Mouse (Mus musculus): ENCODE data around the gene Fcgrt. TPM values are rescaled to one million over a fixed set of nuclear protein-coding genes. Genes with fewer than 3 reads are reported as not detected.

Gene Fcgrt
- polyA plus RNA-seq, 2 experiments from 2014 or later = 2.3 to 3.8 TPM

DNA sequence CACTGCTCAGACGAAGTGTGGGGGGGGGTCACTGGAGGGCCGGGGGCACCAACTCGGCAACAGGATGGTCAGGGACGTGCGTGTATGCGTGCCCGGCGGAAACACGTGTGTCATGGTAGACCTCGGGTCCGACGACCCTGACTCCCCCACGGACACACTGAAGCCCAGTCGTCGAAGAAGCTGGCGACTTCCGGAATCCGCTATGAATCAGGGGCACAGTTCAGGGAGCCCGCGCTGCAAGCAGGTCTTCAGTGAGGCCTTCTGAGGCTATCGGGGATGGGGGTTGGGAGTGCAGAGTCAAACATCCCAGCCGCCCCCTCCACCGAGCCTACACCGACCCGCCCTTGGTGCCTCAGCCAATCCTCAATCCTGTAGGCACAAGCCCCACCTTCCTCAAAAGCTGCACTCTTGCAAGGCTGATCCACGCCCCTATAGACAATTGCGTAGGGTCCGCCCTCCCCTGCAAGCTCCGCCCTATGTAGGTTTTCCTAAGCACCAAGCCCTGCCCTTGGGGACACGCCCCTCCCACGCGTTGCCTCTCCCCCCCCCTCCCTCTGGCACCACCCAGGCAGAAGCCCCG is 49.6 kb downstream of the Fcgrt start:
- peak; percentile 91 for ATAC-seq

DNA sequence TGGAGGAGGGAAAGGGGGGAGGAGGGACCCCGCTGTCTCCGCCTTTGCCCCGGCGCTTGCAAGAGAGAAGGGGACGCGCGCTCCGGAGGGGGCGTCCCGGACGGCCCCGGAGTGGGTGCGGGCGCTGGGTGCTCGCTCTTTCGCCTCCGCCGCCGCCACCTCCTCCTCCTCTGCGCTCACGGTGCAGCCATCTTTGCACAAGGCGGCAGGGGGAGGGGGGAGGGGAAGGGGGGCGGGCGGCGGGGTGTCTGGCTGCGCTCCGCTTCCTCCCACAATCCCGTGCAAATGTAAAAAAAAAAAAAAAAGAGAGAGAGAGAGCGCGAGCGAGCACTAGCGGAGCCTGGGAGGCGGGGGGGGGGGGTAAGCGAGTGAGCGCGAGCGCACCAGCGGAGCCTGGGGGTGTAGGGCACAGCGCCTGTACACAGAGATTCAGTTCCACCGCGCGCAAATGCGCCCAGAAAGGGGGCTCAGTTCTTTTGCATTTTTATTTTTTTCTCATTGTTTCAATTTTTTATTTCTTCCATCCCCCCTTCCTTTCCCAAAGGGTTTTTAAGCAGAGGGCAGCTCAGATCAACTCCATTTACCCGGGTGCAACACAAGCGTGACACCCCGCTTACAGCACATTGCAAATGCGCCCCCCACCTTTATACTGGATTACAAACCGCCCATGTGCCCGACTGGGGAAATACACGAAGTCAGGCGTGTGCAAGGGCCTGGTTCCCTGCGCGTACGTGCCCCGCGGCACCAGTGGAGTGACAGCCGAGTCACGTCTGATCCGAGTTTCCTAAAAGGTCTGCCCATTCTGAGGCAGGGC is 50.3 kb downstream of the Fcgrt start:
- peak; percentile 44 for ATAC-seq

DNA sequence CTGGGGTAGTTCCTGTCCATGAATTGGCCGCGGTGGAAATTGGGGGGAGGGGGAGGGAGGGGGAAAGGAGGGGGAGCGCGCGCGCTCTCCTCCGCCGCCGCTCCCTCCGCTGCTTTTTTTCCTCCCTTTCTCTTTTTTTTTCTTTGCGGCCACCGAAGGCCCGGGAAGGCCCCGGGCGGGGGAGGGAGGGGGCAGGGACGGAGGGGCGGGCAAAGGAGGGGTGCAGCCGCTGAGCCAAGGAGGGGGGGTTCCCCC is 50.9 kb downstream of the Fcgrt start, which contains the start of gene Prr12:
Prr12 (minus strand) TSS at position 20 of the 255 bp plus-strand sequence.
- ATAC-seq = no peak

DNA sequence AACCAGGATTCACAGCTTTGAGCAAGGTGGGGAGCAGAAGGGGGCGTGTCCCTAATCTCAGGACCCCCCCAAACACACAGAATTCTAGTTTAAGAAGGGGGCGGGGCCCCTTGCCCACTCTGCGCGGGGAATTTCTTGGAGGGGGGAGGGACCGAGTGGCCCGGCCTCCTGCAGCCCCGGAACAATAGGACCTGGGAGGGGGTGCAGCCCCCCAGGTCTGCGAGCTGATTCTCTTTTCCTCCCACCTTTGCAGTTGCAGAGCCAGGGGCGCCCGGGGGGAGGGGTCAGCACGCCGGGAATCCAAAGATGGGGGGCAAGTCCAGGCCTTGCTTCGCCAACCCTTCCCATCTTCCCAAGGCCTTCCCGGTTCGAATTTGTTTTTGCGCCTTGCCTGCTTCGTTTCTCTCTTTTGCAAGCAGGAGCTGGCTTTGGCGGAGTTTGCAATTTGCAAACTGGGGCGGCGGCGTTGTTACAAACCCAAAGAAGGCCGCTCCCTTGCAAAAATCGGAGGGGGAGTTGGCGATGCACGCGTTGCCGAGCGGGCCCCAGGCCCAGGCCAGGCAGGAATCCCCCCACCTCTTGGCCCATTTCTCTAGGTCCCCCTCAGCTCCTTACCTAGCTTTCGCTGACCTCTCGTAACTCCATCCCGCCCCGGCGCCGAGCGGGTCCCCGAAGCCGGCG is 51.3 kb downstream of the Fcgrt start:
- ATAC-seq = no peak

DNA sequence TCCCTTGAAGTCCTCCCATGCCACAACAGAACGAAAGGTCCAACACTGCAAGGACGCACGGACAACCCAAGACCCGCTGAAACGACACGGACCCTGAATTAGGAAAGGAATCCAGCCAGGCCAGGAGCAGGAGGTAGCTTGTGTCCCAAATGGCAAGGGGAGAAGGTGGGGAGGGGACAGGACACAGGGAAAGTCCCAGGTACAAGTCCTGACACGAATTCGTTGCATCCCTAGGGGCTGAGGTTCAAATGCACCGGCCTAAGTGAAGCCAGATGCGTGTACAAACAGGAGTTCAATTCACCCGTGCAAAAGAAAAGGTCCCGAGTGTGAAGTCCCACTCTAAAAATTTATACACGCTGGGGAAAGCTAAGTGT is 52.1 kb downstream of the Fcgrt start:
- ATAC-seq = no peak

DNA sequence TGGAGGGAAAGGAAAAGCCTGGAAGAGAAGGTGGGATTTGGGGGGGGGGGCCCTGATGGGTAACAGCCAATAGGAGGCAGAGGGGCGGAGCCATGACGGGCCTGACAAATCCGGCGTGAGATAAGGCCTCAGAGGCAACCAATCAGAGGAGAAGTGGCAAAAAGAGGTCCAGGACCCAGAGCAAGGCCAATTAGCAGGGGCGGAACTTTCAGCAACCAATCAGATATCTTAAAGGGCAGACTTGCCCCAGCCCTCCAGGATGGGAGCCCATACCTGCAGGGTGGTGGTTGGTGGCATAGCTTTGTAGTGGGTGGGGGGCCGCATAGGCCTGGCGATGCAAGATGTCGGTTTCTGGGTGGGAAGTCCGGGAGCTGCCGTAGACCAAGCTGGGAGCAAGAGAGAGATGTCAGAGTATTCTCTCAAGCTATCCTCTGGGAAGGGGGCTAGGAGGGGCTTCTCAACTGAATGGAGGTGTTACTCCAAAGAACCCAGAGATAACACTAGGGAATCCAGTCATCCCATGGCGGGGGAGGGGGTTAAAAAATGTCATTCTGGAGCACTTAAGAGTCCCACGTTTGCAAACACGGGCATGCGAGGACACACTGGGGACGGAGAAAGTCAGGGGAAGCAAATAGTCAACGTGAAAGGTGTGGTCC is 52.6 kb downstream of the Fcgrt start:
- no peak for ATAC-seq

DNA sequence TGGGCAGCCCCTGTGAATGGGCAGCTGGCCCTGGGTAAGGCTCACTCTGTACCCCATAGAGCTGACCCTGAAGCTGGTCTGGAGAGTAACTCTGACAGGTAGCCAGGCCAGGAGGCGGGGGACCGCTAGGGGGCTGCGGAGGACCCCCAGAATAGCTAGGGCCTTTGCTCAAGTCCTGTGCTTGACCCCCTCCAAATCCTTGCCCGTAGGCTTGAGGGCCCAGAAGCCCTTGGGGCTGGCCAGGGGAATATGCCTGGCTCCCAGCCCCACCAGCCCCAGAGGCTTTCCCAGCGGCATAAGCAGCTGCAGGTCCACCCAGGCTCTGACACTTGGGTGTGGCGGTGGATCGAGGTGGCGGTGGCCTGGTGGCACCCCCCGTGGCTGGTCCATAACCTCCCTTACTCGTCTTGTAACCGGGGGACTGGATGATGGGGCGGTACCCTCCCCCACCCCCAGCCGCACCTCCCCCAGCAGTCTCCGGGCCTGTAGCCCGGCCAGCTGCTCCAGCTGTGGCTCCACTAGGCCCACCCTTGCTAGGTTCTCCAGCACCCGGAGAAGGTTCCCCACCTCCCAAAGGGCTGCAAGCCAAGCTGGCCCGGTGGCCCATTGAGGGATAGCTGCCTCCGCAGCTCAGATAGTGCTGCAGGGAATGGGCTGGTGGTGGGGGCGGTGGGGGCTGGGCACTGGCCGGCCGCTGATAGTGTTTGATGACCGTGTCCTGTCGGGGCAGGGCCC is 54.6 kb downstream of the Fcgrt start:
- no peak for ATAC-seq

DNA sequence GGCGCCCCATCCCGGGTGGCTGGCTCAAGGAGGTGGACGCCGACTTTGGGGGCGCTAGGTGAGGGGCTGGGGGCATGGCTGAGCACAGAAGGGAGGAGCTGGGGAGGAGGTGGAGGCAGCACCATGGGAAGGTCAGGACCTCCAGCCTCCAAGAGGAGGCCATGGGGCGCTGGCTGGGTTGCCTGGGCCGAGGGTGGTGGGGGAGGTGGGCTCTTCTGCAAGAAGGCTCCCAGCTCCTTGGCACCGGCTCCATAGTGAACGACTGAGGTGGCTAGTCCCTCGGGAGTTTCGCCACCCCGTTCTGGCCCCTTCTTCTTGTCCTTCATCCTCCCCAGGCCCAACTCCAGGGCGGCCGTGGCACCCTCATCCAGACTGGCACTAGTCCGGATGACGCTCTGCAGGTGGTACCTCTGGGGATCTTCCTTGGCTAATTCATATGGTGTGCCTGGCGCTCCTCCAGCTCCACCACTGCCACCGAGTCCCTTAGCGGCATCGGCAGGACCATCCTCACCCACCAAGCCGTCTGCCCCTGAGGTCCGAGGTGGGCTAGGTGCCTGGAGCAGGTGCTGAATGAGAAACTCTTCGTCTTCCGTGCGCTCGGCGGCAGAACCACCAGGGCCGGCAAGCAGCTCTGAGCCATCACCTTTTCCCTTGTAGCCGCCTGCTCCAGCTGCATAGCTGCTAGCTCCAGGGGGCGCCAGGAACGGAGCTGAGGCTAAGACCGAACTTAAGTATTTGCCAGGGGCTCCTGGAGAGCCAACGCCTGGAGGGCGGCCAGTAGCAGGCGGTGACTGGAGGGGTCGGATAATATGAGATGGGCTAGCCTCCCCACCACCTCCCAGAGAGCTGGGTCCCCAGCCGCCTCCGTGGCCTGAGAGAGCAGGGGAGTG is 55.4 kb downstream of the Fcgrt start:
- ATAC-seq = no peak

DNA sequence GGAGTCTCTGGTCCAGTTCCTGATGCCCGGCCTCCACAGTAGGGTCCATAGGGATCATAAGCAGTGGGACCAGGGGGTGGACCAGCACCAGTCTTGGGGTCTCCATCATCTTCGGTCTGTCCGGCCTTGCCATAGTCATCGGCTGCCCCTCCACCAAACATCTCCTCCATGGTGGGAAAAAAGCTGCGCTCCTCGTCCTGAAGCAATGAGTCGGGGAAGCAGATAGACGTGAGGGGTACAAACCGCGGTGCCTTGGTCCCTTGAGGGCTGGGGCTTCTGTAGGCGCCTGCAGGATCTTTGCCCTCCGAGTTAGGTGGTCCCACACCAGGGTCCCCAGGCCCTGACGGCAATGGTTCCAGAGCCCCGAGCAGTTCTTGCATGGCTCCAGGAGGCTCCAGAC is 56.2 kb downstream of the Fcgrt start:
- no peak for ATAC-seq

DNA sequence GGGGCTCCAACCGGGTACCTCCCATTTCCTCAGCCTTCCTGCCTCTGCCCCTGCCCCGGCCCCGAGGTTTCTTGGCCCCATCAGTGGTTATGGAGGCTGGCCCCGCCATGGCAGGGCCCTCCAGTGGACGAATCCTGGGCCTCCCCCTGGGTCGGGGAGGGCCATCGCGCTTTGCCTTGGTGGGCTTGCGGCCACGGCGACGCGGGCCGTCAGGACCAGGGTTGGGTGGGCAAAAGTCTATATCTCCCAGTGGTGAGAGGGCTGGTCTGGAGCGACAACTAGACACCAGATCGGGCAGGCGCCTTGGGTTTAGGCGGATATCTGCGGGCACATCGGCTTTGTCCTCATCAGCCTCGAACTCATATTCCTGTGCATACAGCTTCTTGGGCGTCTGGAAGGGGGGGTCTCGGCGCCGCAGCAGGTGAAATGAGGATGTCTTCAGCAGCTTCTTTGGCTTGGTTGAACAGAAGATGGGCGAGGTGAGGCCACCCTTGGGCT is 56.7 kb downstream of the Fcgrt start:
- no peak for ATAC-seq

DNA sequence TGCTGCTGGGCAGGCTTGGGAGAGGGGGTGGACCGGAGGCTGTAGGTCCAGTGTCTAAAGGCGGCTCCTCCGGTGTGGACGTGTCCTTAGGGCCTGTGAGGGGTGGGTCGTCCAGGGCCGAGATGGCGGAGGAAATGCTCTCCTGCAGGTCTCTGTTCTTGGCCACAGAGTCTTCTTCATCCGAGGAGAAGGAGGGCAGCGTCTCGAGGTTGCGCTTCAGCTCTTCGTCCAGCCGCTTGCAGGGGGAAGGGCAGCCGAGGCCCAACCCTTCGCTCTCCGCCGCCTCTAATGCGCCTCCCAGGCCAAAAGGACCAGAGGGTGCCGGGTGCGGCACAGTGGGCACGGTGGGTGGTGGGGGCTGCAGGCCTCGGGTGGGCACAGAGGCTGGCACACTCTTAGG is 57.9 kb downstream of the Fcgrt start:
- no peak for ATAC-seq

DNA sequence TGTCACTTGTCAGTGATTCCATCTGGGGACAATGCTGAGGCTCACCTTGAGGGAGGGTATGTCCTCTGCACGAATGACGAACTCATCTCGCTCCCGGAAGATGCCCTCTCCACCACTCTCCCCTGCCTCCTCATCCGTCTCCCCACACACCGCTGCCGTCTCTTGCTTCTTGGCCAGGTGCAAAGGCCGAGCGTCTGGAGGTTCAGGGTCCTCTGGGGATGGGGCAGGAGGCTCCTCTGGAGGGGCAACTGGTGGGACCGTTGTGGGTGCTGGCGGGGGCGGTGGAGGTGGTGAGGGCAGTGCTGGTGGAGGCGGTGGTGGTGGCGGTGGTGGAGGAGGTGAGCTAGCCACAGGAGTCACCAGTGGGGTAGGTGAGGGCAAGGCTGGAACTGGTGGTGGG is 60.3 kb downstream of the Fcgrt start:
- ATAC-seq = no peak

Other genes starting within 250 kb of the Fcgrt start
- 10 to 100 TPM; 45.0 to 74.3 TPM for gene Pnkp, start 246.7 kb downstream of the Fcgrt start, polyA plus RNA-seq (2017; shearing (Covaris generic))
- gene Ptov1, start 234.1 kb downstream of the Fcgrt start, polyA plus RNA-seq (2017; shearing (Covaris generic)) = 1 to 10 TPM; 1.1 to 3.9 TPM
- 10 to 100 TPM in 1 of 2 experiments, 1 to 10 TPM in 1; 9.1 to 10.9 TPM for gene Med25, start 211.1 kb downstream of the Fcgrt start, polyA plus RNA-seq (2017; shearing (Covaris generic))
- 10 to 100 TPM in 1 of 2 experiments, 1 to 10 TPM in 1; 9.2 to 17.5 TPM for gene Fuz, start 207.8 kb downstream of the Fcgrt start, polyA plus RNA-seq (2017; shearing (Covaris generic))
- 1 to 10 TPM; 6.2 to 7.4 TPM for gene Ap2a1, start 174.4 kb downstream of the Fcgrt start, polyA plus RNA-seq (2017; shearing (Covaris generic))
- gene Tsks, start 160.6 kb downstream of the Fcgrt start, polyA plus RNA-seq (2017; shearing (Covaris generic)) = not detected
- under 1 TPM; 0.36 to 0.92 TPM for gene Cpt1c, start 129.0 kb downstream of the Fcgrt start, polyA plus RNA-seq (2017; shearing (Covaris generic))
- 100 to 1,000 TPM in 1 of 2 experiments, 10 to 100 TPM in 1; 39.7 to 114 TPM for gene Prmt1, start 117.3 kb downstream of the Fcgrt start, polyA plus RNA-seq (2017; shearing (Covaris generic))
- gene Irf3, start 106.2 kb downstream of the Fcgrt start, polyA plus RNA-seq (2017; shearing (Covaris generic)) = 100 to 1,000 TPM; 117 to 147 TPM
- 10 to 100 TPM; 23.6 to 30.1 TPM for gene Bcl2l12, start 105.1 kb downstream of the Fcgrt start, polyA plus RNA-seq (2017; shearing (Covaris generic))
- 1 to 10 TPM; 7.0 to 9.3 TPM for gene Scaf1, start 87.5 kb downstream of the Fcgrt start, polyA plus RNA-seq (2017; shearing (Covaris generic))
- gene Rras, start 85.9 kb downstream of the Fcgrt start, polyA plus RNA-seq (2017; shearing (Covaris generic)) = 1 to 10 TPM; 2.0 to 3.9 TPM
- gene Prr12, start 51.0 kb downstream of the Fcgrt start, polyA plus RNA-seq (2017; shearing (Covaris generic)) = 10 to 100 TPM; 10.8 to 10.9 TPM
- gene Nosip, start 41.4 kb downstream of the Fcgrt start, polyA plus RNA-seq (2017; shearing (Covaris generic)) = 100 to 1,000 TPM; 158 to 199 TPM
- 1 to 10 TPM; 1.7 to 2.8 TPM for gene Prrg2, start 41.2 kb downstream of the Fcgrt start, polyA plus RNA-seq (2017; shearing (Covaris generic))
- 10 to 100 TPM in 1 of 2 experiments, 1 to 10 TPM in 1; 7.6 to 66.3 TPM for gene Rcn3, start 11.6 kb downstream of the Fcgrt start, polyA plus RNA-seq (2017; shearing (Covaris generic))
- gene Rps11, start 20.6 kb upstream of the Fcgrt start, polyA plus RNA-seq (2017; shearing (Covaris generic)) = 1,000 to 10,000 TPM; 3,755 to 5,441 TPM
- gene Rpl13a, start 24.9 kb upstream of the Fcgrt start, polyA plus RNA-seq (2017; shearing (Covaris generic)) = 1,000 to 10,000 TPM; 5,632 to 7,602 TPM
- gene Gm45713, start 32.4 kb upstream of the Fcgrt start, polyA plus RNA-seq (2017; shearing (Covaris generic)) = not detected
- 10 to 100 TPM; 89.0 to 91.7 TPM for gene Flt3l, start 32.6 kb upstream of the Fcgrt start, polyA plus RNA-seq (2017; shearing (Covaris generic))
- gene Pih1d1, start 50.5 kb upstream of the Fcgrt start, polyA plus RNA-seq (2017; shearing (Covaris generic)) = 10 to 100 TPM; 40.4 to 50.6 TPM
- 10 to 100 TPM; 16.5 to 27.2 TPM for gene Aldh16a1, start 50.7 kb upstream of the Fcgrt start, polyA plus RNA-seq (2017; shearing (Covaris generic))
- gene Slc17a7, start 60.1 kb upstream of the Fcgrt start, polyA plus RNA-seq (2017; shearing (Covaris generic)) = not detected
- gene Gfy, start 75.7 kb upstream of the Fcgrt start, polyA plus RNA-seq (2017; shearing (Covaris generic)) = not detected
- not detected for gene Pth2, start 77.1 kb upstream of the Fcgrt start, polyA plus RNA-seq (2017; shearing (Covaris generic))
- gene Ccdc155, start 101.0 kb upstream of the Fcgrt start, polyA plus RNA-seq (2017; shearing (Covaris generic)) = not detected
- 10 to 100 TPM; 16.1 to 22.9 TPM for gene Dkkl1, start 108.3 kb upstream of the Fcgrt start, polyA plus RNA-seq (2017; shearing (Covaris generic))
- 1 to 10 TPM; 4.5 to 5.4 TPM for gene Tead2, start 111.9 kb upstream of the Fcgrt start, polyA plus RNA-seq (2017; shearing (Covaris generic))
- gene Cd37, start 135.3 kb upstream of the Fcgrt start, polyA plus RNA-seq (2017; shearing (Covaris generic)) = 100 to 1,000 TPM; 473 to 666 TPM
- gene Slc6a16, start 137.2 kb upstream of the Fcgrt start, polyA plus RNA-seq (2017; shearing (Covaris generic)) = not detected
- not detected for gene Slc6a21, start 173.7 kb upstream of the Fcgrt start, polyA plus RNA-seq (2017; shearing (Covaris generic))
- gene Trpm4, start 229.9 kb upstream of the Fcgrt start, polyA plus RNA-seq (2017; shearing (Covaris generic)) = 10 to 100 TPM; 11.7 to 15.9 TPM
- not detected for gene Hrc, start 231.4 kb upstream of the Fcgrt start, polyA plus RNA-seq (2017; shearing (Covaris generic))